Mouse (Mus musculus) midbrain, embryonic 10.5 days (tissue): ENCODE results near the gene Ms4a15. TPM values are rescaled to one million over a fixed set of nuclear protein-coding genes. Genes with fewer than 3 reads are reported as not detected.

Source experiments
- DNase-seq: peaks from one replicate; pipeline ENCODE4 v3.0.0-alpha.2; 2017; ENCODE audit warnings: low spot score
- H3K27ac ChIP-seq: fragments of 300-500 bp; sonication (generic); replicated peaks from 2 replicates; pipeline ENCODE4 v1.5.1; 2016; ENCODE audit warnings: mild to moderate bottlenecking
- H3K27me3 ChIP-seq: fragments of 300-500 bp; sonication (generic); 2 replicates; pipeline ENCODE4 v1.6.1; 2016; ENCODE audit warnings: low read depth, mild to moderate bottlenecking; ENCODE audit not compliant: poor library complexity, severe bottlenecking
- H3K36me3 ChIP-seq: fragments of 300-500 bp; sonication (generic); 2 replicates; pipeline ENCODE4 v1.6.1; 2016; ENCODE audit warnings: mild to moderate bottlenecking, moderate library complexity
- H3K4me1 ChIP-seq: fragments of 300-500 bp; sonication (generic); 2 replicates; pipeline ENCODE4 v1.6.1; 2016
- H3K4me3 ChIP-seq: fragments of 300-500 bp; sonication (generic); 2 replicates; pipeline ENCODE4 v1.5.1; 2016; ENCODE audit warnings: mild to moderate bottlenecking, moderate library complexity
- H3K9me3 ChIP-seq: fragments of 300-500 bp; sonication (generic); replicated peaks from 2 replicates; pipeline ENCODE4 v1.6.1; 2016; ENCODE audit warnings: mild to moderate bottlenecking
- WGBS: fragments of 180-500 bp; shearing (Covaris S2); methylation state at CpG from one replicate; pipeline ENCODE4 v1.1.7; 2016; 5-methylcytosine and 5-hydroxymethylcytosine counted together
- polyA plus RNA-seq: library from polyadenylated mRNA; unstranded; fragments of >200 nt; fragmentation: Nextera tagmentation; extraction: Ambion mirVana; gene quantifications from 2 replicates; pipeline ENCODE4 v1.2.1, GENCODE M21; 2016

Ms4a15 gene
- polyA plus RNA-seq = not detected in 2 replicates

- DNase-seq = no peak
- Histone ChIP-seq H3K9me3 (no peaks in the 10 kb centered on the region), H3K36me3 (no peaks in the 10 kb centered on the region), H3K4me1 (no peaks in the 10 kb centered on the region), H3K27me3 (no peaks in the 10 kb centered on the region), H3K4me3 (no peak within 1 kb of the TSS), H3K27ac (no peak within 1 kb of the TSS)
- WGBS = 90% methylated on average over 7 of the region's 7 CpGs
These were observed at the start of gene Ms4a15 for GRCm38 (mm10) chr19:10993150-10993549. Ms4a15 (minus strand) TSS chr19:10993250.

- Histone ChIP-seq H3K4me3 (no peak overlapping the region), H3K27ac (no peak overlapping the region), H3K36me3 (no peaks in the 10 kb centered on the region), H3K4me1 (no peaks in the 10 kb centered on the region), H3K27me3 (no peaks in the 10 kb centered on the region), H3K9me3 (no peaks in the 10 kb centered on the region)
- DNase-seq = no peak
These were observed 44.5 kb upstream of the Ms4a15 start for GRCm38 (mm10) chr19:11037570-11037969.

DNA sequence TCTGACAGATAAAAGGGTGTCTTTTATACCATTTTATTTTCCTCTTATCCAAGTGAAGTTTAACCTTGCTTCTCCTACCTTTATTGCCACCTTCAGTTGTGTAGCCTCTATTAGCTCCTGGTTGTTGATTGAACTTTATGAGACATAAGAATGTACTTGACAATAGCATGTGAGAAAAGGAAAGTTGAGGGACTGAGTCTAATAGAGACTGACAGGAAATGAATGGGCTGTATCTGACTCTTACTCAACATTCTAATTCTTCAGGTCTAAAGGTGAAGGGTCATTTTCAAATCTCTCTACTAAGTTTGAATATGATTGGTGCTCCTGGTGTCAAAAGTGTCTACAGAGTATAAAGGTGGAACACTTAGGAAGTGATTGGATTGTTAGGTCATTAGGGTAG is 29.3 kb upstream of the Ms4a15 start:
- no peak for DNase-seq
- H3K27ac ChIP-seq = no peak overlapping the region
- H3K9me3 ChIP-seq = 0 out of 2 replicates have a peak, but pooled peaks cover 4% of the 10 kb centered on the region
- H3K27me3 ChIP-seq = no peaks in the 10 kb centered on the region
- no peak overlapping the region for H3K4me3 ChIP-seq
- H3K4me1 ChIP-seq = no peaks in the 10 kb centered on the region
- no peaks in the 10 kb centered on the region for H3K36me3 ChIP-seq

- DNase-seq = no peak
- no peaks in the 10 kb centered on the region for H3K9me3 ChIP-seq
- no peak within 1 kb of the TSS for H3K4me3 ChIP-seq
- no peaks in the 10 kb centered on the region for H3K4me1 ChIP-seq
- H3K36me3 ChIP-seq = no peaks in the 10 kb centered on the region
- H3K27me3 ChIP-seq = no peaks in the 10 kb centered on the region
- 94% methylated on average over 3 of the region's 3 CpGs for WGBS
- no peak within 1 kb of the TSS for H3K27ac ChIP-seq
These were observed 24.8 kb upstream of the Ms4a15 start, which contains the start of gene Ms4a18 for GRCm38 (mm10) chr19:11017891-11018290. Ms4a18 (minus strand) TSS chr19:11018031.

GRCm38 (mm10) chr19:11017251-11017650 is 24.2 kb upstream of the Ms4a15 start:
- Histone ChIP-seq H3K9me3 (no peaks in the 10 kb centered on the region), H3K4me3 (no peak overlapping the region), H3K4me1 (no peaks in the 10 kb centered on the region), H3K27ac (no peak overlapping the region), H3K27me3 (no peaks in the 10 kb centered on the region), H3K36me3 (no peaks in the 10 kb centered on the region)
- 92% methylated on average over 2 of the region's 2 CpGs for WGBS
- no peak for DNase-seq

- 87% methylated on average over 1 of the region's 1 CpGs for WGBS
- DNase-seq = no peak
These were observed 22.9 kb upstream of the Ms4a15 start for GRCm38 (mm10) chr19:11015998-11016397.

DNA sequence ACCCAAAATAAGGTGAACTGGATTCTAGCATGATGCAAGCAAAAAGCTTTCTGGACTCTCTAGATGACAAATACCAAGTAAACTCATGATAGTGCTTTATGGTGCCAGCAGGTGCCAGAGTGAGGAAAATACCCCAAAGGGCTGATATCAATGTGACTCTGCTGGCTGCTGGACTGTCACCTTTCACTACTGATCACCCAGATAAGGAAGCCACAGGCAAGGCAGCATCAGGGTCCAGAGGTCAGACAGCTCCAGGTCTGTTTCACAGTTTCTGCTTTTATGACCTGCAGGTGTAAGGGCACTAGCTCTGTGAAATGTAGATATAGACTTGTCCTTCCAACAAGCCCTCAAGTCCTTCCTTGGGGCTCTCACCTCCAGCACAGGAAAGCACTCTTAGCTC is 22.4 kb upstream of the Ms4a15 start:
- no peak for DNase-seq
- H3K9me3 ChIP-seq = no peaks in the 10 kb centered on the region

More at GRCm38 (mm10) chr19:11015998-11016397, 22.9 kb upstream of the Ms4a15 start:
- Histone ChIP-seq H3K4me1 (no peaks in the 10 kb centered on the region), H3K27ac (no peak overlapping the region), H3K4me3 (no peak overlapping the region), H3K27me3 (no peaks in the 10 kb centered on the region), H3K36me3 (no peaks in the 10 kb centered on the region), H3K9me3 (no peaks in the 10 kb centered on the region)

GRCm38 (mm10) chr19:10991911-10992310 is 1.1 kb downstream of the Ms4a15 start:
- H3K9me3 ChIP-seq = no peaks in the 10 kb centered on the region
- H3K27me3 ChIP-seq = no peaks in the 10 kb centered on the region
- no peaks in the 10 kb centered on the region for H3K36me3 ChIP-seq
- no peak overlapping the region for H3K27ac ChIP-seq
- H3K4me3 ChIP-seq = no peak overlapping the region
- H3K4me1 ChIP-seq = no peaks in the 10 kb centered on the region
- DNase-seq = no peak

More for the DNA sequence above, 22.4 kb upstream of the Ms4a15 start:
- H3K27me3 ChIP-seq = no peaks in the 10 kb centered on the region
- no peaks in the 10 kb centered on the region for H3K4me1 ChIP-seq
- no peak overlapping the region for H3K27ac ChIP-seq
- no peaks in the 10 kb centered on the region for H3K36me3 ChIP-seq
- H3K4me3 ChIP-seq = no peak overlapping the region

- Histone ChIP-seq H3K27ac (no peak overlapping the region), H3K9me3 (no peaks in the 10 kb centered on the region), H3K27me3 (no peaks in the 10 kb centered on the region), H3K36me3 (no peaks in the 10 kb centered on the region), H3K4me3 (no peak overlapping the region), H3K4me1 (no peaks in the 10 kb centered on the region)
- no peak for DNase-seq
- 68% methylated on average over 1 of the region's 1 CpGs for WGBS
These were observed 2.3 kb downstream of the Ms4a15 start for GRCm38 (mm10) chr19:10990751-10991150.

GRCm38 (mm10) chr19:10988563-10988962 is 4.5 kb downstream of the Ms4a15 start:
- no peak for DNase-seq
- Histone ChIP-seq H3K4me1 (no peaks in the 10 kb centered on the region), H3K4me3 (no peak overlapping the region), H3K9me3 (no peaks in the 10 kb centered on the region), H3K27ac (no peak overlapping the region), H3K36me3 (no peaks in the 10 kb centered on the region), H3K27me3 (no peaks in the 10 kb centered on the region)
- 83% methylated on average over 1 of the region's 1 CpGs for WGBS

GRCm38 (mm10) chr19:10985889-10986288 is 7.2 kb downstream of the Ms4a15 start:
- whole genome bisulfite sequencing = 87% methylated on average over 4 of the region's 4 CpGs
- H3K4me1 ChIP-seq = 0 out of 2 replicates have a peak, but pooled peaks cover 3% of the 10 kb centered on the region

DNA sequence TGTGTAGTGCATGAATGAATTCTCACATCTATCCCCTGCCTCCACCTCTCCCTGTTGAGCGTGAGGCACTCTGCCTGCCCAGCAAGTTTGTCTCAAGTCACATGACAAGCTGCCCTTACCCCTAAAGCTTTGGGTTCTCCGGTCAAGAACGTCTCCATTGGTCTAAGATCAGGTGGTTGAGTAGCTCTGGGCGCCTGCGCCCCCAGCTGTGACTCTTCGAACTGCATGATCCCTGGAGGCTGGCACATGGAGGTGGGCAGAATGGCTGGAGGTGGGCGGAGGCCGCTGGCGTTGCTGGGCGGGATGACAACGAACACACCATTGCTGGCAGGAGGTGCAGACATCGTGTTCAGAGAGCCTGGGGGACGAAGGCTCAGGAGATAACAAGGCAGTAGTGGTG is 8.5 kb downstream of the Ms4a15 start:
- DNase-seq = no peak
- WGBS = 79% methylated on average over 13 of the region's 13 CpGs
- Histone ChIP-seq H3K4me1 (peaks cover 8% of the 10 kb centered on the region), H3K4me3 (no peak overlapping the region), H3K27me3 (no peaks in the 10 kb centered on the region), H3K9me3 (no peaks in the 10 kb centered on the region), H3K27ac (no peak overlapping the region), H3K36me3 (no peaks in the 10 kb centered on the region)

More at GRCm38 (mm10) chr19:10985889-10986288, 7.2 kb downstream of the Ms4a15 start:
- H3K4me3 ChIP-seq = no peak overlapping the region
- H3K9me3 ChIP-seq = no peaks in the 10 kb centered on the region
- no peaks in the 10 kb centered on the region for H3K36me3 ChIP-seq
- no peak overlapping the region for H3K27ac ChIP-seq
- no peak for DNase-seq
- H3K27me3 ChIP-seq = no peaks in the 10 kb centered on the region

DNA sequence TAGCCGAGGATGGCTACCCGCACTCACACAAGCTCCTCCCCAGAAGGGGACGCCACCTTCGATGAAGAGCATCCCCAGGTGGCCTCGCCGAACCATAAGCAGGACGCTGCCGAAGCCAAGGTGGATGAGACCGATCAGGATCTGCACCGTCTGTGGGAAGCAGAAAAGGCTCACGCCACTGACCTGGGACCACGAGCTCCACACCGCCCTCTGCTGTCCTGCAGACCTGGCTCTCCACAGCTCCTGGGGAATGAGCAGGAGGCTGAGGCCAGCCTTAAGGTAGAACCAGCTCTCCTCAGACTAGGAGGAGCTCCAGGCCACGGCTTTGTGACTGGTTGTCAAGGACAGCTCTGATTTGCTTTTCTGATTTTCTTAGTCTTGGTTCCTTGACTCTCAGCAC is 9.9 kb downstream of the Ms4a15 start:
- no peaks in the 10 kb centered on the region for H3K36me3 ChIP-seq
- peak; percentile 26 for DNase-seq
- H3K27ac ChIP-seq = no peak overlapping the region
- 26% methylated on average over 14 of the region's 14 CpGs for WGBS
- peak overlapping the region; percentile 29 for H3K4me3 ChIP-seq
- no peaks in the 10 kb centered on the region for H3K27me3 ChIP-seq
- no peaks in the 10 kb centered on the region for H3K9me3 ChIP-seq
- peaks cover 11% of the 10 kb centered on the region for H3K4me1 ChIP-seq

- Histone ChIP-seq H3K4me1 (peaks cover 11% of the 10 kb centered on the region), H3K36me3 (no peaks in the 10 kb centered on the region), H3K27ac (no peak overlapping the region), H3K27me3 (no peaks in the 10 kb centered on the region), H3K9me3 (no peaks in the 10 kb centered on the region), H3K4me3 (no peak overlapping the region)
- WGBS = 84% methylated on average over 5 of the region's 5 CpGs
- DNase-seq = no peak
These were observed 12.8 kb downstream of the Ms4a15 start for GRCm38 (mm10) chr19:10980210-10980609.
